ENCODE assay signal across 19 mouse cellular contexts in genomic region chr1:97585106-97585505, GRCm38 (mm10).
"Had no signal": no experiment of that assay in that cellular context is flagged by ENCODE, and none has a peak within 500 bp of the region (broad histone marks: within the 10 kb centered on the region; RNA-seq: fewer than 3 reads in every experiment).

No protein-coding gene starts in this region.

- DNase-seq: kidney, adult 11 months; kidney, adult 8-10 months; kidney, postnatal 10 days; kidney, postnatal 36 days; lung, adult 2 months; retina, postnatal 1 day; right cerebral cortex, postnatal 25 days; spleen, adult 18-20 months; thymus, postnatal 25 days had no signal

- H3K27ac ChIP-seq: kidney, embryonic 15.5 days; left cerebral cortex, adult 2 months; liver, embryonic 15.5 days; macrophage; midbrain, embryonic 12.5 days; neural tube, embryonic 13.5 days; stomach, embryonic 15.5 days had no signal

- H3K4me1 ChIP-seq: kidney, embryonic 15.5 days; megakaryocyte, embryonic 14.5 days; neural tube, embryonic 13.5 days; stomach, embryonic 15.5 days had no signal

- H3K9ac ChIP-seq: kidney, embryonic 15.5 days; liver, embryonic 15.5 days; midbrain, embryonic 12.5 days; neural tube, embryonic 13.5 days; stomach, embryonic 15.5 days had no signal

- H3K27me3 ChIP-seq: kidney, embryonic 15.5 days; liver, embryonic 15.5 days; megakaryocyte, embryonic 14.5 days; midbrain, embryonic 12.5 days; neural tube, embryonic 13.5 days; stomach, embryonic 15.5 days had no signal

- ATAC-seq: midbrain, embryonic 16.5 days had no signal

- H3K36me3 ChIP-seq: kidney, embryonic 15.5 days; liver, embryonic 15.5 days; midbrain, embryonic 12.5 days; neural tube, embryonic 13.5 days; stomach, embryonic 15.5 days had no signal

- H3K9me3 ChIP-seq: kidney, embryonic 15.5 days; liver, embryonic 15.5 days; megakaryocyte, embryonic 14.5 days; midbrain, embryonic 12.5 days; neural tube, embryonic 13.5 days; stomach, embryonic 15.5 days had no signal

- H3K4me2 ChIP-seq: kidney, embryonic 15.5 days; liver, embryonic 15.5 days; midbrain, embryonic 12.5 days; neural tube, embryonic 13.5 days; stomach, embryonic 15.5 days had no signal

- H3K4me3 ChIP-seq: kidney, embryonic 15.5 days; left cerebral cortex, adult 2 months; liver, embryonic 15.5 days; megakaryocyte, embryonic 14.5 days; midbrain, embryonic 12.5 days; myocyte; neural tube, embryonic 13.5 days; stomach, embryonic 15.5 days had no signal
